Mouse (Mus musculus): ENCODE measurements around the gene Gclm. TPM values are rescaled to one million over a fixed set of nuclear protein-coding genes. Genes with fewer than 3 reads are reported as not detected.

Gene Gclm
- polyA plus RNA-seq, 1 experiment = 227 TPM

DNA sequence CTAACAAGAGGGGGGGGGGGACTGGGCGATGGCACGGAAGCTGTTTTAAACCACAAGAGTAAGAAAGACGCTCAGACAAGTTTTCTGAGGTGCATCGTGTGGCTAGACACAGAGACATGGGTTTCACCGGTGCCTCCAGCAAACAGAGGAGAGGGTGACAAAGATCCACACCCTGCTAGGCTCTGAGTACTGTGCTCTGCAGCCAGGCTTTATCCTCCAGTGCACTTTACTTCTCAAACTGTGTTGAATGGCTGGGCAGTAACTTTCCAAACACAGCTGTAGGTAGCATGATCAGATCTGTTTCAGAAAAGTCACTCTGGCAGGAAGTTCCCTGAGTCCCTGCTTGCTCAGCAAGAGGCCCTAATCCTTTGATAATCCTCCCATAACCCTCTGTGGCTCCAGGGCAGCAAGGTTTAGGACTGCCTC is 43.0 kb upstream of the Gclm start:
- Histone ChIP-seq H3K4me3 (ENCODE audit: insufficient read depth, low read depth, low read length) (no peak overlapping the region), H3K4me1 (ENCODE audit: control insufficient read depth, insufficient read depth, low read length) (peaks cover 28% of the 10 kb centered on the region), H3K36me3 (ENCODE audit: control insufficient read depth, insufficient read depth, low read length) (no peaks in the 10 kb centered on the region), H3K27me3 (replicated peaks; ENCODE audit: control insufficient read depth, insufficient read depth, low read length) (no peaks in the 10 kb centered on the region), H3K27ac (ENCODE audit: insufficient read depth, low read depth, low read length) (no peak overlapping the region)
- TF ChIP-seq POLR2A (IDR thresholded peaks at IDR 0.05; ENCODE audit: low read depth, low read length) (no peak), CTCF (conservative IDR thresholded peaks at IDR 0.05; ENCODE audit: insufficient read depth, insufficient read length, low read depth, low read length) (no peak)
- WGBS = 39% methylated on average over 5 of the region's 5 CpGs
- DNase-seq = no peak

GRCm38 (mm10) chr3:122203675-122204329 is 41.6 kb upstream of the Gclm start:
- Histone ChIP-seq H3K4me3 (ENCODE audit: insufficient read depth, low read depth, low read length) (no peak overlapping the region), H3K36me3 (ENCODE audit: control insufficient read depth, insufficient read depth, low read length) (no peaks in the 10 kb centered on the region), H3K4me1 (ENCODE audit: control insufficient read depth, insufficient read depth, low read length) (peaks cover 34% of the 10 kb centered on the region), H3K27ac (ENCODE audit: insufficient read depth, low read depth, low read length) (no peak overlapping the region; the same call in 1 of the 2 replicates), H3K27me3 (replicated peaks; ENCODE audit: control insufficient read depth, insufficient read depth, low read length) (no peaks in the 10 kb centered on the region)
- no peak for DNase-seq
- TF ChIP-seq POLR2A (IDR thresholded peaks at IDR 0.05; ENCODE audit: low read depth, low read length) (no peak), CTCF (conservative IDR thresholded peaks at IDR 0.05; ENCODE audit: insufficient read depth, insufficient read length, low read depth, low read length) (no peak)
- 76% methylated on average over 9 of the region's 9 CpGs for WGBS

DNA sequence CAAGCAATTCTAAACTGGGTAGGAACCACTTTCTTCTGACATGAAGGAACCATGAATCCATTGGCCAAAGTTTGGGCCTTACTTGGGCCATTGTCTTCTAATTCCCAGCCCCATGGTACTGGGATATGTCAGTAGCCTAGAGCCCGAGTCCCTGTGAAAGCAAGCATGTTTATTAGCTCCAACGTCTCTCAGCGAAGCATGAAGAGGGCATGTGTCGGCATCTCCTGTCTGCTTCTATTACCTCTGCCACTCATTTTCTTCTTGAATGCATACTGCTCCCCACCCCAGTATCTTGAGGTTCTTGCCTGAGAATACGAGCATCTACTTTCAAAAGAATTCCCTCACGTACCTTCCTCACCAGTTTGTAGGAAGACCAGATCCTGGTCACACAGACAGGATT is 39.6 kb upstream of the Gclm start:
- Histone ChIP-seq H3K27ac (ENCODE audit: insufficient read depth, low read depth, low read length) (peak overlapping the region; percentile 84), H3K4me3 (ENCODE audit: insufficient read depth, low read depth, low read length) (no peak overlapping the region), H3K4me1 (ENCODE audit: control insufficient read depth, insufficient read depth, low read length) (peaks cover 32% of the 10 kb centered on the region), H3K36me3 (ENCODE audit: control insufficient read depth, insufficient read depth, low read length) (no peaks in the 10 kb centered on the region), H3K27me3 (replicated peaks; ENCODE audit: control insufficient read depth, insufficient read depth, low read length) (no peaks in the 10 kb centered on the region)
- peak; percentile 39 for DNase-seq
- no peak for TF ChIP-seq POLR2A (IDR thresholded peaks at IDR 0.05; ENCODE audit: low read depth, low read length)
- no peak for TF ChIP-seq CTCF (conservative IDR thresholded peaks at IDR 0.05; ENCODE audit: insufficient read depth, insufficient read length, low read depth, low read length)
- WGBS = 47% methylated on average over 6 of the region's 6 CpGs

GRCm38 (mm10) chr3:122206279-122207070 is 38.9 kb upstream of the Gclm start:
- TF ChIP-seq CTCF (conservative IDR thresholded peaks at IDR 0.05; ENCODE audit: insufficient read depth, insufficient read length, low read depth, low read length) (no peak), POLR2A (IDR thresholded peaks at IDR 0.05; ENCODE audit: low read depth, low read length) (no peak)
- H3K4me3 ChIP-seq (ENCODE audit: insufficient read depth, low read depth, low read length) = peak overlapping the region; percentile 7; the same call in 1 of the 2 replicates
- 26% methylated on average over 8 of the region's 8 CpGs for WGBS
- no peaks in the 10 kb centered on the region for H3K27me3 ChIP-seq (replicated peaks; ENCODE audit: control insufficient read depth, insufficient read depth, low read length)
- DNase-seq = peak; percentile 92
- H3K36me3 ChIP-seq (ENCODE audit: control insufficient read depth, insufficient read depth, low read length) = no peaks in the 10 kb centered on the region
- H3K27ac ChIP-seq (ENCODE audit: insufficient read depth, low read depth, low read length) = peak overlapping the region; percentile 90
- H3K4me1 ChIP-seq (ENCODE audit: control insufficient read depth, insufficient read depth, low read length) = peaks cover 34% of the 10 kb centered on the region

GRCm38 (mm10) chr3:122207766-122208165 is 37.6 kb upstream of the Gclm start:
- H3K36me3 ChIP-seq (ENCODE audit: control insufficient read depth, insufficient read depth, low read length) = no peaks in the 10 kb centered on the region
- H3K27me3 ChIP-seq (replicated peaks; ENCODE audit: control insufficient read depth, insufficient read depth, low read length) = no peaks in the 10 kb centered on the region
- H3K27ac ChIP-seq (ENCODE audit: insufficient read depth, low read depth, low read length) = peak overlapping the region; percentile 61
- H3K4me1 ChIP-seq (ENCODE audit: control insufficient read depth, insufficient read depth, low read length) = peaks cover 34% of the 10 kb centered on the region
- no peak overlapping the region for H3K4me3 ChIP-seq (ENCODE audit: insufficient read depth, low read depth, low read length)
- no peak for TF ChIP-seq CTCF (conservative IDR thresholded peaks at IDR 0.05; ENCODE audit: insufficient read depth, insufficient read length, low read depth, low read length)
- TF ChIP-seq POLR2A (IDR thresholded peaks at IDR 0.05; ENCODE audit: low read depth, low read length) = no peak
- no peak for DNase-seq
- 77% methylated on average over 6 of the region's 6 CpGs for WGBS

GRCm38 (mm10) chr3:122208296-122209225 is 36.8 kb upstream of the Gclm start:
- peak; percentile 24; the same call in 1 of the 2 replicates for TF ChIP-seq CTCF (conservative IDR thresholded peaks at IDR 0.05; ENCODE audit: insufficient read depth, insufficient read length, low read depth, low read length)
- no peak for TF ChIP-seq POLR2A (IDR thresholded peaks at IDR 0.05; ENCODE audit: low read depth, low read length)
- Histone ChIP-seq H3K4me1 (ENCODE audit: control insufficient read depth, insufficient read depth, low read length) (peaks cover 34% of the 10 kb centered on the region), H3K4me3 (ENCODE audit: insufficient read depth, low read depth, low read length) (no peak overlapping the region), H3K27ac (ENCODE audit: insufficient read depth, low read depth, low read length) (peak overlapping the region; percentile 61), H3K36me3 (ENCODE audit: control insufficient read depth, insufficient read depth, low read length) (no peaks in the 10 kb centered on the region), H3K27me3 (replicated peaks; ENCODE audit: control insufficient read depth, insufficient read depth, low read length) (no peaks in the 10 kb centered on the region)
- no peak for DNase-seq
- 62% methylated on average over 15 of the region's 15 CpGs for WGBS
